11 mouse cellular contexts compared by ENCODE assay signal in genomic region chr12:75894316-75894997, GRCm38 (mm10).
A peak's percentile ranks its signal among the peaks of the same experiment; 100 is the strongest.
DNase-seq lines count a peak whose midpoint lies in the region; ATAC-seq and TF ChIP-seq lines count a peak whose summit lies in the region.
"Had no signal": no experiment of that assay in that cellular context is flagged by ENCODE, and none has a peak within 500 bp of the region (broad histone marks: within the 10 kb centered on the region; RNA-seq: fewer than 3 reads in every experiment).

No protein-coding gene starts in this region.

- H3K27ac ChIP-seq in forebrain, embryonic 14.5 days (ENCODE audit: low read depth, low read length), result no peak overlapping the region
- no peak overlapping the region for H3K27ac ChIP-seq in forebrain, embryonic 11.5 days (ENCODE audit: low read depth, low read length)
- no peak overlapping the region for H3K27ac ChIP-seq in liver, adult 2 months (replicated peaks; ENCODE audit: insufficient read depth, low read depth, low read length)
- H3K27ac ChIP-seq in liver, embryonic 12.5 days, result no peak overlapping the region
- H3K27ac ChIP-seq in neural tube, embryonic 14.5 days (ENCODE audit: low read depth, low read length), result no peak overlapping the region
- H3K27ac ChIP-seq: embryonic facial prominence, embryonic 13.5 days; midbrain, embryonic 15.5 days had no signal

- no peak overlapping the region for H3K4me2 ChIP-seq in forebrain, embryonic 14.5 days (ENCODE audit: low read length)
- H3K4me2 ChIP-seq in forebrain, embryonic 11.5 days (ENCODE audit: low read depth, low read length, severe bottlenecking), result no peak overlapping the region
- H3K4me2 ChIP-seq in liver, embryonic 12.5 days, result no peak overlapping the region
- no peak overlapping the region for H3K4me2 ChIP-seq in neural tube, embryonic 14.5 days (ENCODE audit: low read depth, low read length)
- H3K4me2 ChIP-seq: embryonic facial prominence, embryonic 13.5 days; midbrain, embryonic 15.5 days had no signal

- H3K27me3 ChIP-seq in forebrain, embryonic 14.5 days (replicated peaks; ENCODE audit: control insufficient read depth, insufficient read depth, low read length), result no peaks in the 10 kb centered on the region
- H3K27me3 ChIP-seq in forebrain, embryonic 11.5 days (ENCODE audit: control insufficient read depth, insufficient read depth, low read length), result no peaks in the 10 kb centered on the region
- no peaks in the 10 kb centered on the region for H3K27me3 ChIP-seq in liver, adult 2 months (ENCODE audit: control insufficient read depth, insufficient read depth, low read length)
- H3K27me3 ChIP-seq in liver, embryonic 12.5 days (replicated peaks), result no peaks in the 10 kb centered on the region
- H3K27me3 ChIP-seq in neural tube, embryonic 14.5 days (ENCODE audit: control insufficient read depth, insufficient read depth, low read length), result no peaks in the 10 kb centered on the region
- H3K27me3 ChIP-seq: embryonic facial prominence, embryonic 13.5 days; midbrain, embryonic 15.5 days had no signal

- 68% methylated on average over 9 of the region's 9 CpGs for WGBS in forebrain, embryonic 14.5 days
- 74% methylated on average over 9 of the region's 9 CpGs for WGBS in forebrain, embryonic 11.5 days
- WGBS in liver, adult 2 months, result 87% methylated on average over 9 of the region's 9 CpGs
- WGBS in liver, embryonic 12.5 days (ENCODE audit: insufficient replicate concordance), result 73% methylated on average over 9 of the region's 9 CpGs
- WGBS in neural tube, embryonic 14.5 days, result 61% methylated on average over 9 of the region's 9 CpGs

- H3K4me3 ChIP-seq in forebrain, embryonic 14.5 days (ENCODE audit: low read depth, low read length), result no peak overlapping the region
- no peak overlapping the region for H3K4me3 ChIP-seq in forebrain, embryonic 11.5 days (ENCODE audit: low read depth, low read length)
- H3K4me3 ChIP-seq in liver, adult 2 months (ENCODE audit: insufficient read depth, low read depth, low read length), result no peak overlapping the region
- no peak overlapping the region for H3K4me3 ChIP-seq in liver, embryonic 12.5 days
- H3K4me3 ChIP-seq in neural tube, embryonic 14.5 days (ENCODE audit: low read depth, low read length), result no peak overlapping the region
- H3K4me3 ChIP-seq: embryonic facial prominence, embryonic 13.5 days; midbrain, embryonic 15.5 days had no signal

- peak; percentile 49 for DNase-seq in forebrain, embryonic 14.5 days (ENCODE audit: low spot score)
- DNase-seq in forebrain, embryonic 11.5 days (ENCODE audit: low spot score), result no peak
- no peak for DNase-seq in liver, adult 2 months (ENCODE audit: extremely low read depth, low read depth, low spot score)
- peak; percentile 83 for DNase-seq in ZHBTc4 (ENCODE audit: low read depth, low spot score)
- no peak for DNase-seq in heart, adult 18-20 months

- peaks cover 64% of the 10 kb centered on the region for H3K36me3 ChIP-seq in forebrain, embryonic 14.5 days (ENCODE audit: control insufficient read depth, insufficient read depth, low read length)
- peaks cover 5% of the 10 kb centered on the region; the same call in 1 of the 2 replicates for H3K36me3 ChIP-seq in forebrain, embryonic 11.5 days (ENCODE audit: control insufficient read depth, insufficient read depth, low read length)
- peaks cover 19% of the 10 kb centered on the region for H3K36me3 ChIP-seq in liver, adult 2 months (ENCODE audit: control insufficient read depth, insufficient read depth, low read length)
- H3K36me3 ChIP-seq in liver, embryonic 12.5 days, result 0 out of 2 replicates have a peak, but pooled peaks cover 3% of the 10 kb centered on the region
- H3K36me3 ChIP-seq in neural tube, embryonic 14.5 days (ENCODE audit: control insufficient read depth, insufficient read depth, low read length), result no peaks in the 10 kb centered on the region
- H3K36me3 ChIP-seq: midbrain, embryonic 15.5 days had no signal

- no peak for TF ChIP-seq POLR2A in liver, adult 2 months (IDR thresholded peaks at IDR 0.05; ENCODE audit: extremely low read depth, insufficient read depth, low read length)

- TF ChIP-seq CTCF in liver, adult 2 months (IDR thresholded peaks at IDR 0.05; ENCODE audit: low read depth, low read length), result peak; percentile 45; the same call in 1 of the 2 replicates

- H3K9me3 ChIP-seq in forebrain, embryonic 14.5 days (replicated peaks; ENCODE audit: control insufficient read depth, low read length), result no peaks in the 10 kb centered on the region
- no peaks in the 10 kb centered on the region for H3K9me3 ChIP-seq in forebrain, embryonic 11.5 days (ENCODE audit: control insufficient read depth, low read length)
- H3K9me3 ChIP-seq in liver, embryonic 12.5 days (replicated peaks), result no peaks in the 10 kb centered on the region
- no peaks in the 10 kb centered on the region for H3K9me3 ChIP-seq in neural tube, embryonic 14.5 days (ENCODE audit: control insufficient read depth, low read length)
- H3K9me3 ChIP-seq: embryonic facial prominence, embryonic 13.5 days; midbrain, embryonic 15.5 days had no signal

- H3K9ac ChIP-seq in forebrain, embryonic 14.5 days (ENCODE audit: low read length), result no peak overlapping the region
- H3K9ac ChIP-seq in forebrain, embryonic 11.5 days (ENCODE audit: low read length), result no peak overlapping the region
- H3K9ac ChIP-seq in liver, adult 2 months (ENCODE audit: low read depth, low read length), result no peak overlapping the region
- H3K9ac ChIP-seq in liver, embryonic 12.5 days, result no peak overlapping the region
- no peak overlapping the region for H3K9ac ChIP-seq in neural tube, embryonic 14.5 days (replicated peaks; ENCODE audit: low read depth, low read length)
- H3K9ac ChIP-seq: embryonic facial prominence, embryonic 13.5 days; midbrain, embryonic 15.5 days had no signal

- 0 out of 2 replicates have a peak, but pooled peaks have one; percentile 18 for ATAC-seq in forebrain, embryonic 14.5 days
- no peak for ATAC-seq in forebrain, embryonic 11.5 days (replicated peaks; ENCODE audit: low FRiP score)
- ATAC-seq in liver, embryonic 12.5 days, result no peak
- peak; percentile 69; the same call in 1 of the 2 replicates for ATAC-seq in neural tube, embryonic 14.5 days (ENCODE audit: low read depth)
- ATAC-seq in megakaryocyte-erythroid progenitor cell, adult 5-6 weeks (replicated peaks; ENCODE audit: low FRiP score, low TSS enrichment, poor library complexity, severe bottlenecking), result no peak
- ATAC-seq: intestine, embryonic 16.5 days; midbrain, embryonic 15.5 days had no signal

- H3K4me1 ChIP-seq in forebrain, embryonic 14.5 days (ENCODE audit: control insufficient read depth, insufficient read depth, low read length), result no peaks in the 10 kb centered on the region
- no peaks in the 10 kb centered on the region for H3K4me1 ChIP-seq in forebrain, embryonic 11.5 days (replicated peaks; ENCODE audit: control insufficient read depth, insufficient read depth, low read length)
- H3K4me1 ChIP-seq in liver, adult 2 months (ENCODE audit: control insufficient read depth, insufficient read depth, low read length), result no peaks in the 10 kb centered on the region
- no peaks in the 10 kb centered on the region for H3K4me1 ChIP-seq in liver, embryonic 12.5 days
- H3K4me1 ChIP-seq in neural tube, embryonic 14.5 days (ENCODE audit: control insufficient read depth, insufficient read depth, low read length), result no peaks in the 10 kb centered on the region
- H3K4me1 ChIP-seq: embryonic facial prominence, embryonic 13.5 days; midbrain, embryonic 15.5 days had no signal

- no peaks in the 10 kb centered on the region for H3K79me2 ChIP-seq in liver, adult 2 months (ENCODE audit: control insufficient read depth, insufficient read depth, low read length)

Comparison
In these comparisons a context has a peak if more than half of its experiments do, and no peak if none do; other contexts are left out.
1. ATAC-seq: peak in forebrain, embryonic 14.5 days (single experiment) and neural tube, embryonic 14.5 days (single experiment); none in forebrain, embryonic 11.5 days (single experiment), liver, embryonic 12.5 days (single experiment) and megakaryocyte-erythroid progenitor cell, adult 5-6 weeks (single experiment).
2. DNase-seq: peak in forebrain, embryonic 14.5 days (single experiment) and ZHBTc4 (single experiment); none in forebrain, embryonic 11.5 days (single experiment), liver, adult 2 months (single experiment) and heart, adult 18-20 months (0 of 2).